In genomic region chr1:165327831-165328230, GRCm38 (mm10) we compare ENCODE assay signal across 21 mouse cellular contexts. TPM values are rescaled to one million over a fixed set of nuclear protein-coding genes. Genes with fewer than 3 reads are reported as not detected.
DNase-seq lines count a peak whose midpoint lies in the region; ATAC-seq lines count a peak whose summit lies in the region.
"Had no signal": no experiment of that assay in that cellular context is flagged by ENCODE, and none has a peak within 500 bp of the region (broad histone marks: within the 10 kb centered on the region; RNA-seq: fewer than 3 reads in every experiment).

No protein-coding gene starts in this region.

- no peak for ATAC-seq in liver, embryonic 13.5 days (ENCODE audit: low read depth)
- ATAC-seq in stomach, embryonic 16.5 days (ENCODE audit: insufficient read depth, low FRiP score), result 0 out of 2 replicates have a peak, but pooled peaks have one; percentile 44
- ATAC-seq: forebrain, postnatal 0 days; intestine, embryonic 16.5 days; midbrain, embryonic 13.5 days had no signal

- peaks cover 51% of the 10 kb centered on the region for H3K4me1 ChIP-seq in liver, embryonic 13.5 days (replicated peaks)
- 0 out of 2 replicates have a peak, but pooled peaks cover 4% of the 10 kb centered on the region for H3K4me1 ChIP-seq in stomach, embryonic 16.5 days (ENCODE audit: control insufficient read depth, insufficient read depth, low read length)
- H3K4me1 ChIP-seq: hindbrain, embryonic 12.5 days; lung, embryonic 15.5 days; midbrain, embryonic 13.5 days had no signal

- WGBS in liver, embryonic 13.5 days (ENCODE audit: insufficient replicate concordance), result 81% methylated on average over 5 of the region's 5 CpGs
- WGBS in stomach, embryonic 16.5 days, result 55% methylated on average over 5 of the region's 5 CpGs

- no peak overlapping the region for H3K4me3 ChIP-seq in liver, embryonic 13.5 days (replicated peaks)
- H3K4me3 ChIP-seq in stomach, embryonic 16.5 days (replicated peaks; ENCODE audit: low read length), result no peak overlapping the region
- H3K4me3 ChIP-seq: embryonic facial prominence, embryonic 13.5 days; hindbrain, embryonic 12.5 days; limb, embryonic 13.5 days; lung, embryonic 15.5 days; midbrain, embryonic 13.5 days had no signal

- peaks cover 16% of the 10 kb centered on the region for H3K36me3 ChIP-seq in liver, embryonic 13.5 days
- H3K36me3 ChIP-seq in stomach, embryonic 16.5 days (ENCODE audit: control insufficient read depth, insufficient read depth, low read length), result no peaks in the 10 kb centered on the region

- DNase-seq in adrenal gland, adult (ENCODE audit: inconsistent age in 2 of 2, low spot score in 1 of 2), result peak; percentile 73
- DNase-seq in adrenal gland, adult 18-20 months (ENCODE audit: low spot score in 2 of 2), result no peak
- no peak for DNase-seq in liver, embryonic 13.5 days
- DNase-seq in liver, result no peak
- peak; percentile 57 for DNase-seq in forelimb bud, embryonic 11.5 days (ENCODE audit: low read depth, low spot score)
- no peak for DNase-seq in layer of hippocampus, adult 11-12 months (ENCODE audit: low spot score)
- no peak for DNase-seq in left cerebral cortex, postnatal 10 days (ENCODE audit: extremely low spot score in 1 of 2, low spot score in 2 of 2)
- DNase-seq: cerebellum, postnatal 10 days; forebrain, postnatal 0 days; gastrocnemius, postnatal 25 days; right cerebral cortex, postnatal 25 days; thymus, adult 2 months had no signal

- H3K4me2 ChIP-seq in liver, embryonic 13.5 days, result no peak overlapping the region
- no peak overlapping the region for H3K4me2 ChIP-seq in stomach, embryonic 16.5 days (ENCODE audit: low read depth, low read length)
- H3K4me2 ChIP-seq: embryonic facial prominence, embryonic 13.5 days; hindbrain, embryonic 12.5 days; limb, embryonic 13.5 days; lung, embryonic 15.5 days; midbrain, embryonic 13.5 days had no signal

- intact Hi-C loops in left cerebral cortex, postnatal 10 days (cut with DNase I), result no loop called here

- H3K9ac ChIP-seq in liver, embryonic 13.5 days, result no peak overlapping the region
- no peak overlapping the region for H3K9ac ChIP-seq in stomach, embryonic 16.5 days (ENCODE audit: low read length)
- H3K9ac ChIP-seq: embryonic facial prominence, embryonic 13.5 days; forebrain, postnatal 0 days; hindbrain, embryonic 12.5 days; limb, embryonic 13.5 days; lung, embryonic 15.5 days; midbrain, embryonic 13.5 days had no signal

- H3K27me3 ChIP-seq in liver, embryonic 13.5 days, result no peaks in the 10 kb centered on the region
- H3K27me3 ChIP-seq in stomach, embryonic 16.5 days (ENCODE audit: control insufficient read depth, insufficient read depth, low read length), result no peaks in the 10 kb centered on the region
- H3K27me3 ChIP-seq: CH12.LX; embryonic facial prominence, embryonic 13.5 days; hindbrain, embryonic 12.5 days; limb, embryonic 13.5 days; lung, embryonic 15.5 days; midbrain, embryonic 13.5 days had no signal

- peak overlapping the region; percentile 11; the same call in 1 of the 2 replicates for H3K27ac ChIP-seq in liver, embryonic 13.5 days
- no peak overlapping the region for H3K27ac ChIP-seq in stomach, embryonic 16.5 days (ENCODE audit: low read length)
- H3K27ac ChIP-seq: embryonic facial prominence, embryonic 13.5 days; hindbrain, embryonic 12.5 days; kidney, postnatal 0 days; limb, embryonic 13.5 days; lung, embryonic 15.5 days; midbrain, embryonic 13.5 days had no signal

- no peaks in the 10 kb centered on the region for H3K9me3 ChIP-seq in liver, embryonic 13.5 days (replicated peaks)
- no peaks in the 10 kb centered on the region for H3K9me3 ChIP-seq in stomach, embryonic 16.5 days (replicated peaks; ENCODE audit: control insufficient read depth, low read length)
- H3K9me3 ChIP-seq: embryonic facial prominence, embryonic 13.5 days; hindbrain, embryonic 12.5 days; limb, embryonic 13.5 days; lung, embryonic 15.5 days; midbrain, embryonic 13.5 days had no signal

RNA-seq across cellular contexts. Expression of gene Gpr161, which starts 32.2 kb away (rescaled TPM):
- under 1 TPM; 0.51 to 0.73 TPM for total RNA-seq in adrenal gland, adult 18-20 months (2021)
- polyA plus RNA-seq in liver, embryonic 13.5 days (2015; fragmentation: Nextera tagmentation; extraction: Ambion mirVana), result 0.07 TPM in 2 replicates
- 1.1 and 1.2 TPM in 2 replicates for polyA plus RNA-seq in stomach, embryonic 16.5 days (2015; fragmentation: Nextera tagmentation; extraction: Ambion mirVana)
- total RNA-seq in left cerebral cortex, postnatal 10 days (2021), result 10 to 100 TPM; 12.7 to 14.3 TPM

Comparison
In these comparisons a context has a peak if more than half of its experiments do, and no peak if none do; other contexts are left out.
1. DNase-seq: peak in adrenal gland, adult (2 of 2) and forelimb bud, embryonic 11.5 days (single experiment); none in adrenal gland, adult 18-20 months (0 of 2), liver, embryonic 13.5 days (single experiment), liver (single experiment), layer of hippocampus, adult 11-12 months (single experiment) and left cerebral cortex, postnatal 10 days (0 of 2).
2. RNA of gene Gpr161, which starts 32.2 kb away (total RNA-seq): 12.7 to 14.3 TPM in left cerebral cortex, postnatal 10 days; 0.51 to 0.73 TPM in adrenal gland, adult 18-20 months; every median in the first group is over 4 times any median in the second.